Mouse (Mus musculus): ENCODE measurements at regions not wholly inside any gene's neighbourhood (a gene's known extent, or its start where the extent isn't known, plus 50 kb on each side); places are given as distances from the start of the nearest gene placed in this dataset.

GRCm38 (mm10) chr4:32175853-32176448 lies 62.7 kb upstream of the Bach2 start:
- no peak for TF ChIP-seq CTCF (IDR thresholded peaks at IDR 0.05)
- no peak for TF ChIP-seq EP300 (IDR thresholded peaks at IDR 0.05)

Measured in lung, postnatal 0 days (tissue).